Mouse (Mus musculus): ENCODE data around the gene Dtx2.
A peak's percentile ranks its signal among the peaks of the same experiment; 100 is the strongest.
"Not testable (repeated sequence)": the region's sequence is repeated elsewhere in the genome, so short reads cannot be mapped to it uniquely, and the experiment has no call there.

The Dtx2 gene

GRCm38 (mm10) chr5:136027612-136028311, 33.2 kb downstream of the Dtx2 start:
- DNase-seq (ENCODE audit: low read depth, low spot score), result no peak

- no peak for DNase-seq (ENCODE audit: low read depth, low spot score)
Measured at GRCm38 (mm10) chr5:136034868-136035267, 40.3 kb downstream of the Dtx2 start.

- no peak for DNase-seq (ENCODE audit: low read depth, low spot score)
Measured at GRCm38 (mm10) chr5:136035285-136035684, 40.7 kb downstream of the Dtx2 start.

GRCm38 (mm10) chr5:136036667-136037066, 42.1 kb downstream of the Dtx2 start:
- DNase-seq (ENCODE audit: low read depth, low spot score), result no peak

- DNase-seq (ENCODE audit: low read depth, low spot score), result no peak
Measured at GRCm38 (mm10) chr5:136038258-136039214, 43.9 kb downstream of the Dtx2 start, which contains the start of gene Upk3b. Upk3b (plus strand) TSS chr5:136038496.

- peak; percentile 64 for DNase-seq (ENCODE audit: low read depth, low spot score)
Measured at GRCm38 (mm10) chr5:136040210-136040609, 45.6 kb downstream of the Dtx2 start.

GRCm38 (mm10) chr5:136041260-136041659, 46.7 kb downstream of the Dtx2 start:
- DNase-seq (ENCODE audit: low read depth, low spot score), result peak; percentile 87

GRCm38 (mm10) chr5:136041666-136042065, 47.1 kb downstream of the Dtx2 start:
- peak; percentile 85 for DNase-seq (ENCODE audit: low read depth, low spot score)

- peak; percentile 65 for DNase-seq (ENCODE audit: low read depth, low spot score)
Measured at GRCm38 (mm10) chr5:136044865-136045264, 50.3 kb downstream of the Dtx2 start.

- peak; percentile 75 for DNase-seq (ENCODE audit: low read depth, low spot score)
Measured at GRCm38 (mm10) chr5:136045408-136045807, 50.8 kb downstream of the Dtx2 start.

GRCm38 (mm10) chr5:136045987-136046386, 51.4 kb downstream of the Dtx2 start:
- peak; percentile 91 for DNase-seq (ENCODE audit: low read depth, low spot score)

- not testable (repeated sequence) for DNase-seq (ENCODE audit: low read depth, low spot score)
Measured at GRCm38 (mm10) chr5:136048541-136048940, 53.9 kb downstream of the Dtx2 start.

GRCm38 (mm10) chr5:136049926-136050325, 55.3 kb downstream of the Dtx2 start:
- no peak for DNase-seq (ENCODE audit: low read depth, low spot score)

- no peak for DNase-seq (ENCODE audit: low read depth, low spot score)
Measured at GRCm38 (mm10) chr5:136051231-136052085, 56.9 kb downstream of the Dtx2 start.

GRCm38 (mm10) chr5:136052861-136053655, 58.5 kb downstream of the Dtx2 start:
- DNase-seq (ENCODE audit: low read depth, low spot score), result peak; percentile 63

- DNase-seq (ENCODE audit: low read depth, low spot score), result no peak
Measured at GRCm38 (mm10) chr5:136054301-136055077, 59.9 kb downstream of the Dtx2 start, which contains the start of gene Upk3bl. Upk3bl (plus strand) TSS chr5:136054492.

- peak; percentile 43 for DNase-seq (ENCODE audit: low read depth, low spot score)
Measured at GRCm38 (mm10) chr5:136056062-136056461, 61.5 kb downstream of the Dtx2 start.

GRCm38 (mm10) chr5:136057085-136057484, 62.5 kb downstream of the Dtx2 start:
- DNase-seq (ENCODE audit: low read depth, low spot score), result no peak

- peak; percentile 86 for DNase-seq (ENCODE audit: low read depth, low spot score)
Measured at GRCm38 (mm10) chr5:136061567-136061966, 67.0 kb downstream of the Dtx2 start.

GRCm38 (mm10) chr5:136063920-136064319, 69.3 kb downstream of the Dtx2 start:
- DNase-seq (ENCODE audit: low read depth, low spot score), result peak; percentile 63

Data from ES-CJ7 (cell line).